ENCODE assay signal across 8 mouse cellular contexts in the genomic region with DNA sequence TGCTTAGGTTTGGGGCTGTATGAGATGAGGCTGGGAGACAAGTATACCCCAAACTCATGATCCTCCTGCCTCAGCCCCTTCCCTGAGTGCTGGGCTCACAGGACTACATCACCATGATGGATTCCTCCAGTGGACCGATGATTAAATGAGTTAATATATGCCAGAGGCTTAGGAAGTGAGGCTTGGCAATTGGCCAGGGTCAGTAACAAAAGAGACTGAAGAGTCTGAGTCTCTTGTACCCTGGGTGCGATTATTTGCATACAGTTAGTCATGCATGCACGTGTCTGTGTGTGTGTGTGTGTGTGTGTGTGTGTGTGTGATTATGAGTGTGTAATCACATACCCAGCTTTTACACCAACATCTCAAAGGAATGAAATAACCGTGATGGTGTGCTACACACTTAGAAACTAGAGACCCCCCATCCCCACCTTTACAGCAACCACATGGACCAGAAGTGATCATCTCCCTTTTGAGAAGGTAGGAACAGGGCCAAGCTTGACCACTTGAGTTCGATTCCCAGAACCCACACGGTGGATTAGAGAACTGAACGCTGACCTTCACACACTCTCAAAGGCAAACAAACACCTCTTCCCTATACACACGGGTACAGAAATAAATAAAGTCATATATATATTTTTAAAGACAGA. TPM values are rescaled to one million over a fixed set of nuclear protein-coding genes. Genes with fewer than 3 reads are reported as not detected.
DNase-seq lines count a peak whose midpoint lies in the region; ATAC-seq lines count a peak whose summit lies in the region.

No protein-coding gene starts in this region.

- ATAC-seq in embryonic facial prominence, embryonic 13.5 days (ENCODE audit: insufficient number of reproducible peaks, insufficient read depth, low FRiP score, low TSS enrichment, low read depth), result no peak
- 0 out of 2 replicates have a peak, but pooled peaks have one; percentile 11 for ATAC-seq in hindbrain, embryonic 12.5 days (ENCODE audit: low FRiP score)
- ATAC-seq in limb, embryonic 13.5 days (ENCODE audit: low FRiP score, low read depth), result no peak
- no peak for ATAC-seq in midbrain, embryonic 15.5 days (replicated peaks)

- H3K4me1 ChIP-seq in embryonic facial prominence, embryonic 13.5 days, result peaks cover 70% of the 10 kb centered on the region
- peaks cover 59% of the 10 kb centered on the region for H3K4me1 ChIP-seq in hindbrain, embryonic 12.5 days
- H3K4me1 ChIP-seq in limb, embryonic 13.5 days, result peaks cover 70% of the 10 kb centered on the region
- peaks cover 42% of the 10 kb centered on the region for H3K4me1 ChIP-seq in midbrain, embryonic 15.5 days

- H3K27me3 ChIP-seq in embryonic facial prominence, embryonic 13.5 days, result no peaks in the 10 kb centered on the region
- H3K27me3 ChIP-seq in hindbrain, embryonic 12.5 days, result peaks cover 50% of the 10 kb centered on the region
- H3K27me3 ChIP-seq in limb, embryonic 13.5 days, result no peaks in the 10 kb centered on the region
- H3K27me3 ChIP-seq in midbrain, embryonic 15.5 days (replicated peaks), result peaks cover 6% of the 10 kb centered on the region

- H3K9ac ChIP-seq in embryonic facial prominence, embryonic 13.5 days, result peak overlapping the region; percentile 77
- H3K9ac ChIP-seq in hindbrain, embryonic 12.5 days, result no peak overlapping the region
- H3K9ac ChIP-seq in limb, embryonic 13.5 days, result peak overlapping the region; percentile 48; the same call in 1 of the 2 replicates
- H3K9ac ChIP-seq in midbrain, embryonic 15.5 days, result no peak overlapping the region

- H3K4me3 ChIP-seq in embryonic facial prominence, embryonic 13.5 days, result peak overlapping the region; percentile 25
- no peak overlapping the region for H3K4me3 ChIP-seq in hindbrain, embryonic 12.5 days
- H3K4me3 ChIP-seq in limb, embryonic 13.5 days, result peak overlapping the region; percentile 26; the same call in 1 of the 2 replicates
- no peak overlapping the region for H3K4me3 ChIP-seq in midbrain, embryonic 15.5 days

- H3K27ac ChIP-seq in embryonic facial prominence, embryonic 13.5 days, result peak overlapping the region; percentile 97
- H3K27ac ChIP-seq in hindbrain, embryonic 12.5 days, result peak overlapping the region; percentile 84
- peak overlapping the region; percentile 95 for H3K27ac ChIP-seq in limb, embryonic 13.5 days
- H3K27ac ChIP-seq in midbrain, embryonic 15.5 days, result peak overlapping the region; percentile 66

- peak; percentile 58 to 74 for DNase-seq in spleen, adult 18-20 months
- no peak for DNase-seq in spleen, adult 12 weeks (ENCODE audit: low spot score)
- DNase-seq in right cerebral cortex, adult 18-20 months, result no peak
- DNase-seq in right cerebral cortex, adult 2 months (ENCODE audit: low spot score in 2 of 2), result no peak

- H3K4me2 ChIP-seq in embryonic facial prominence, embryonic 13.5 days, result peak overlapping the region; percentile 81
- no peak overlapping the region for H3K4me2 ChIP-seq in hindbrain, embryonic 12.5 days (replicated peaks)
- peak overlapping the region; percentile 77 for H3K4me2 ChIP-seq in limb, embryonic 13.5 days (replicated peaks)
- H3K4me2 ChIP-seq in midbrain, embryonic 15.5 days, result no peak overlapping the region

- peaks cover 12% of the 10 kb centered on the region for H3K36me3 ChIP-seq in embryonic facial prominence, embryonic 13.5 days
- no peaks in the 10 kb centered on the region for H3K36me3 ChIP-seq in hindbrain, embryonic 12.5 days
- H3K36me3 ChIP-seq in limb, embryonic 13.5 days, result peaks cover 12% of the 10 kb centered on the region
- no peaks in the 10 kb centered on the region for H3K36me3 ChIP-seq in midbrain, embryonic 15.5 days (replicated peaks)

- WGBS in embryonic facial prominence, embryonic 13.5 days, result 53% methylated on average over 8 of the region's 8 CpGs
- 62% methylated on average over 8 of the region's 8 CpGs for WGBS in hindbrain, embryonic 12.5 days
- WGBS in limb, embryonic 13.5 days, result 55% methylated on average over 8 of the region's 8 CpGs
- WGBS in midbrain, embryonic 15.5 days, result 34% methylated on average over 8 of the region's 8 CpGs

- 0 out of 2 replicates have a peak, but pooled peaks cover under 1% of the 10 kb centered on the region for H3K9me3 ChIP-seq in embryonic facial prominence, embryonic 13.5 days
- H3K9me3 ChIP-seq in hindbrain, embryonic 12.5 days (replicated peaks), result no peaks in the 10 kb centered on the region
- no peaks in the 10 kb centered on the region for H3K9me3 ChIP-seq in limb, embryonic 13.5 days
- H3K9me3 ChIP-seq in midbrain, embryonic 15.5 days, result no peaks in the 10 kb centered on the region

RNA-seq across cellular contexts. Expression of a gene that starts 3.3 kb away (rescaled TPM):
- polyA plus RNA-seq in embryonic facial prominence, embryonic 13.5 days (2015; fragmentation: Nextera tagmentation; extraction: Ambion mirVana), result 14.7 and 16.5 TPM in 2 replicates
- 7.9 and 9.5 TPM in 2 replicates for polyA plus RNA-seq in hindbrain, embryonic 12.5 days (2016; fragmentation: Nextera tagmentation; extraction: Ambion mirVana)
- polyA plus RNA-seq in limb, embryonic 13.5 days (2015; fragmentation: Nextera tagmentation; extraction: Ambion mirVana), result 12.9 and 14.9 TPM in 2 replicates
- 4.7 and 5.2 TPM in 2 replicates for polyA plus RNA-seq in midbrain, embryonic 15.5 days (2015; fragmentation: Nextera tagmentation; extraction: Ambion mirVana)

RNA-seq across cellular contexts. Expression of a gene that starts 14.9 kb away (rescaled TPM):
- polyA plus RNA-seq in embryonic facial prominence, embryonic 13.5 days (2015; fragmentation: Nextera tagmentation; extraction: Ambion mirVana), result 0.14 and 0.21 TPM in 2 replicates
- 0.26 and 0.36 TPM in 2 replicates for polyA plus RNA-seq in hindbrain, embryonic 12.5 days (2016; fragmentation: Nextera tagmentation; extraction: Ambion mirVana)
- 0.06 and 0.17 TPM in 2 replicates for polyA plus RNA-seq in limb, embryonic 13.5 days (2015; fragmentation: Nextera tagmentation; extraction: Ambion mirVana)
- 4.4 and 6.1 TPM in 2 replicates for polyA plus RNA-seq in midbrain, embryonic 15.5 days (2015; fragmentation: Nextera tagmentation; extraction: Ambion mirVana)

RNA-seq across cellular contexts. Expression of a gene that starts 31.2 kb away (rescaled TPM):
- 109 and 112 TPM in 2 replicates for polyA plus RNA-seq in embryonic facial prominence, embryonic 13.5 days (2015; fragmentation: Nextera tagmentation; extraction: Ambion mirVana)
- polyA plus RNA-seq in hindbrain, embryonic 12.5 days (2016; fragmentation: Nextera tagmentation; extraction: Ambion mirVana), result 101 and 102 TPM in 2 replicates
- polyA plus RNA-seq in limb, embryonic 13.5 days (2015; fragmentation: Nextera tagmentation; extraction: Ambion mirVana), result 115 and 118 TPM in 2 replicates
- 124 and 127 TPM in 2 replicates for polyA plus RNA-seq in midbrain, embryonic 15.5 days (2015; fragmentation: Nextera tagmentation; extraction: Ambion mirVana)

Comparison
In these comparisons a context has a peak if more than half of its experiments do, and no peak if none do; other contexts are left out.
1. DNase-seq: peak in spleen, adult 18-20 months (2 of 2); none in spleen, adult 12 weeks (single experiment), right cerebral cortex, adult 18-20 months (single experiment) and right cerebral cortex, adult 2 months (0 of 2).
2. H3K4me2 ChIP-seq: peak in embryonic facial prominence, embryonic 13.5 days (single experiment) and limb, embryonic 13.5 days (single experiment); none in hindbrain, embryonic 12.5 days (single experiment) and midbrain, embryonic 15.5 days (single experiment).
3. H3K4me3 ChIP-seq: peak in embryonic facial prominence, embryonic 13.5 days (single experiment) and limb, embryonic 13.5 days (single experiment); none in hindbrain, embryonic 12.5 days (single experiment) and midbrain, embryonic 15.5 days (single experiment).
4. H3K9ac ChIP-seq: peak in embryonic facial prominence, embryonic 13.5 days (single experiment) and limb, embryonic 13.5 days (single experiment); none in hindbrain, embryonic 12.5 days (single experiment) and midbrain, embryonic 15.5 days (single experiment).
5. Peak in every context shown above with its lines, with median percentiles within 50 percentile points of each other: H3K27ac ChIP-seq.